Mouse (Mus musculus) kidney, postnatal 36 days (tissue): ENCODE data around the gene Pih1d1.
"Not testable (repeated sequence)": the region's sequence is repeated elsewhere in the genome, so short reads cannot be mapped to it uniquely, and the experiment has no call there.

Source experiments
- DNase-seq, 2 experiments: peaks; one replicate each; pipeline ENCODE4 v3.0.0; 2021 to 2022; ENCODE audit warnings: mixed read lengths in 2 of 2

Pih1d1 gene

DNA sequence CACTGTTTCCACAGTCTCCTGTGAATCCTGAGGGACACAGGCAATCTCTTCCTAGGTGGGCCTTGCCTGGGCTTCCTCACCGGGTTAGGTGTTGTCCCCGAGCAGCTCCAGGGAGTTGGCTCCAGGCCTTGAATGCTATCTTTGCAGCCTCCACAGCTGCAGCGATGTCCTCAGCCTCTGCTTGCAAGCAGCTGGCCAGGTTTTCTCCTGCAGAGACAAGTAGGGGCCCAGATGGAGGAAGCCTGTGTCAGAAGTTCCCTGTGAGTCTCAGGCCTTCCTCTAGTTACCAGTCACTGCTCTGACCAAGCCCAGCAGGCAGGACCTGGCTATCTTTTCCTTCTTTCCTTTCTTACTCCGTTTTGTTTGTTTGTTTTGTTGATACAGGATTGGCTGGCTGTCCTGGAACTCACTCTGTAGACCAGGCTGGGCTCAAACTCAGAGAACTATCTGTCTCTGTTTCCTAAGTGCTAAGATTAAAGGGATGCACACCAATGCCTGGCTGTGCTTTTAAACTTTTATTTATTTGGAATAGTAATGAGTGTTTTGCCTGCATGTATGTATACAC is 5.5 kb upstream of the Pih1d1 start:
- no peak for DNase-seq

DNA sequence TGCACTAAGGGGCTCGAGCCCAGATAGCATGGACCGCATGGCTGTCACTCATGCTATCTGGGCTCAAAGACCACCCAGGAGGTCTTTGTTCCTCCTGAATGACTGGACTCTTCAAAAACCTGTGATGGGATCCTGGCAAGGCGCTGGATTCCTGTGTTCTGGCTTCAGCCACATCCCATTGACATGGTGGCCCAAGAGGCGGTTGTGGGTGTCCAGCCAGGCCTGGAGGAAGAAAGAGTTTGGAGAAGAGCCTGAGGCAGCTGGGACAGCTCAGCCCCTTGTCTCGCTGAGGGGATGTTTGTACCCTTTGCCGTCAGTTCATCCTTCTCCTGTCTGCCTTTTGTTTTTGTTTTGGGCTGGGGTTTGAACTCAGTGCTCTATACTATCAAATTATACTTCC is 4.6 kb upstream of the Pih1d1 start:
- peak; percentile 50 to 56 for DNase-seq

DNA sequence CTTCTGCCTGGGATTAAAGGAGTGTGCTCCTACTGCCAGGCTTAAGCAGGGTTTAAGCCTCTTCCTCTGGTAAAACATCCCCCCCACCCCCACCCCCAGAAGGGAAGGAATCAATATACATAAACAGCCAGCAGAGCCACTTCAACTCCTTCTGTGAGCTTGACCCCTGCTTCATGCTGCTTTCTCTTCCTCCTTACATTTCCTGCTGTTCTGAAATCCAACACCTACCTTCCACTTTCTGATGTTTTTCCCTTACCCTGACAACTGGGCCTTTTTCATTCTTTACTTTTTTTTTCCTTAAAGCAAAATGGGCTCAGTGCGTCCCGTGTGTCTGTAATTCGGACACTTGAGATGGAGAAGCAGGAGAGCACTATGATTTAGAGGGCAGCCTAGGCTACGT is 3.8 kb upstream of the Pih1d1 start:
- DNase-seq, result no peak

DNA sequence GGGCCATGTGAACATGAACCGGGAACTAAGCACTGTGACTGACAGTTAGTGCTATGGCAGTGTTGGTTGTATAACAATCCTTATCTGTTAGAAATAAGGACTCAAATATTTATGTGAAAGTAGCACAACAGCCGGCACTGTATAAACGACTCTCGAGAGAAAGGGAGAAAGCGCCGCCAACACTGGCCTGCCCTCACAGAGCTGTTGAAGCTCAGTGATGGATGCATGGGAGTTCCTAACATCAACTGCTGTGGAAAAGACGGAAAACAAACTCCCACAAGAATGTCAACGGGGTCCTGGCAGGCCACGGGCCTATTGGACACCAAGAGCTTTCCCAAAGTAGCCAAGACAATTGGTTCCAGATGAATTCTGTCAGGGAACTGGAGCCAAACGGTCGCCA is 2.8 kb upstream of the Pih1d1 start:
- peak; percentile 47 to 55 for DNase-seq

DNA sequence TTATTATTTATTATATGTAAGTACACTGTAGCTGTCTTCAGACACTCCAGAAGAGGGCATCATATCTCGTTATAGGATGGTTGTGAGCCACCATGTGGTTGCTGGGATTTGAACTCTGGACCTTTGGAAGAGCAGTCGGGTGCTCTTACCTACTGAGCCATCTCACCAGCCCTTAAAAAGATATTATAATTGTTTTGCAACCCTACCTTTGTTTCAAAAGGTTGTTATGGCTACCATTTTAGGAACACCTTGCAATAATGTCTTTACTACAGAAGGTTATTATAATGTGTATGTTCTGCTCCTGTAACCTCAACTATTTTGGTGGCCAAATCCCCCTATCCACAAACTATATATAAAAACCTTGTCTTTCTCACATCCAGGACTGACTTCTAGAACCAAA is 1.1 kb upstream of the Pih1d1 start:
- not testable (repeated sequence) for DNase-seq

DNA sequence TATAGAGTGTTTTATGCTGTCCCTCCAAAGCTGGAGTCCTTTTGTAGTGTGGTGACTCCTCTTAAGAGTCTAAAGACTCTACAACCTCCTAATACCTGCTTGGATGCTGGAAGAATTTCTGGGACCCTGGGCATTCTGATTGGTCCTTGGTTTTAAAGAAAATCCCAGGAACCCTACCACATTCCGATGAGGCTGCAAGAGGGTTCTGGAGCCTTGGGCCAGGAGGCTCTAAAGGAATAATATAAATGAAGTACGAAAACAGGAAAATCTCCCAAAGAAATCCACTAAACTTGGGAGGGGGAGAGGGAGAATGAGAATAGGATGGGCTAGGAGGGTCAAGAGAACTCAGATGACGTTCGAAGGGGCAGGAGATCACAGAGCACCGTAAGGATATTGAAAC is 517 bp upstream of the Pih1d1 start:
- DNase-seq, result no peak

DNA sequence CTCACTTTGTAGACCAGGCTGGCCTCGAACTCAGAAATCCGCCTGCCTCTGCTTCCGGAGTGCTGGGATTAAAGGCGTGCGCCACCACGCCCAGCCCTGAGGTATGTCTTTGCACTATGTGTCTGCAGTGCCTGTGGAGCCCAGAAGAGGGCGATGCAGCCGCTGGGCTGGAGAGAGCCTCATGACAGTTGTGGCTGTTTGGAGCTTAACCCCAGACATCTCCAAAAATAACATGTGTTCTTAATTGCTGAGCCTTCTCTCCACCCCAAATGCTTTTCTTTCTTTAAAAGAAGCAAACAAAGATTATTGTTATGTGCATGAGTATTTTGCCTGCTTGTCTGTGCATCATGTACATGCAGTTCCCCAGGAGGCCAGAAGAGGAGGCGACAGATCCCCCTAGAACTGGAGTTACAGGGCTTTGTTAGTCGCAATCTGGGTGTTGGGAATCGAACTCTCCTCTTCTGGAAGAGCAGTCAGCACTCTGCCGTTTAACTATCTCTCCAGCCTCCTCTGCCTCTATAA is 951 bp downstream of the Pih1d1 start:
- peak; percentile 40 to 76 for DNase-seq

DNA sequence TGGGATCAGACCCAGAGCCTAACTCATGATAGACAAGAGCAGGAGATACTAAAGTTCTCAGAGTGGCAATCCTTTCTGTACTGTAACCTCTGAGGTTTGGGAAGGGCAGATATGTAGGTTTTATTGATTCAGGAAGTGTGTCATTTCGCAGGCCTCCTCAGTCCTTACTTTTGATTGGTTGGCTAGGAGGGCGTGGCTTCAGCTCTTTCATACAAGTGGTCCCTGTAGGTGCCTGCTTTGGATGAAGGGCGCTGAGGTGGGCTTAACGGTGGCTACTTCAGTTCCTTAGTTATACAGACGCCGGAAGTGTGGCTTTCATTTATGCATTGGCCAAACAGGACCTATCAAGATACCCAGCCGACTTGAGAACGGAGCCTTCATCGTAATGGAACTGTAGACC is 1.5 kb downstream of the Pih1d1 start:
- no peak for DNase-seq

DNA sequence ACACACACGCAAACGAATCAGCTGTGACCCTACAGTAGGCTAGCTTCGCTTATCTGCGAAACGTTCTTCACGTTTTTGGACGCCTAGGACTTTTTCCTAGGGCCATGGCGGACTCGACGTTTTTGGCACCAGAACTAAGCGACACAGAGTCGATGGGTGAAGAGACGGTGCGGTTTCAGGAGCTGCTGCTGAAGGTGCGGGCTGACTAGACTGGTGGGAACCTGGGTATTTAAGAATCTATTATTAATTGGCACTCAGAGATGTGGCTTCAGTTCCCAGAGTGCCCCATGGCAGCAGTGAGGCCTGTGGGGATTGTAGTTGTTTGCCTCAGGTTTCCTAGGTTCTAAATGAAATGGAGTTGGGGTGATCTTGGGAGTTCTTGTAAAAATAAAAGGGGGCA is 2.1 kb downstream of the Pih1d1 start:
- DNase-seq, result no peak

DNA sequence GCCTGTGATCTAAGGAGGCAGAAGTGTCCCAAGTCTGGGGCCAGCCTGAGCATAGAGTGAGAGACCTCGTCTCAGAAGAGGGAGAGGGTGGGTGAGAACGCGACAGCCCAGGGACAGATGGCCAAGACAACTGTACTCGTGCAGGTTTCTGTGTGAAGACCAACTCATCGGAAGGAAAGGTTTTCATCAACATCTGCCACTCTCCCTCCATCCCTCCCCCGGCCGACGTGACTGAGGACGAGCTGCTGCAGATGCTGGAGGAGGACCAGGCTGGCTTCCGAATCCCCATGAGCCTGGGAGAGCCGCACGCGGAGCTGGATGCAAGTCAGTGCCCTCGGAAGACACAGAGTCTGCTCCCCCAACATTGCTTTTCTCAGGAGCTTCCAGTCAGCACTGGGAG is 3.4 kb downstream of the Pih1d1 start:
- DNase-seq, result no peak

DNA sequence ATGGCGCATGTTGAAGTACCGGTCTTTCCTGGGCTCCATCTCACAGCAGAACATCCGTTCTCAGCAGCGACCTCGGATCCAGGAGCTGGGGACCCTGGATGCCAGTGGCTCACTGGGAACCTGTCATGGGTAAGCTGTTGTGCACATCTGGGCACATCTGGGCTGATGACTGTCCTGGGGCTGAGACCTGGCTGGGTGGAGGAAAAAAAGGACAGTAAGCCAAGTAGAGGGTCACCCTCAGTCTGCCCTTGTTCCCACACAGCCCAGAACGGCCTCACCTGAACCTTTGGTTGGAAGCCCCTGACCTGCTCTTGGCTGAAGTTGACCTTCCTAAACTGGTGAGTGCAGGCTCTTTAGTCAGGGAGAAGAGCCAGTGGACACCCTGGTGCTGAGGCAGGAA is 4.9 kb downstream of the Pih1d1 start:
- no peak for DNase-seq

DNA sequence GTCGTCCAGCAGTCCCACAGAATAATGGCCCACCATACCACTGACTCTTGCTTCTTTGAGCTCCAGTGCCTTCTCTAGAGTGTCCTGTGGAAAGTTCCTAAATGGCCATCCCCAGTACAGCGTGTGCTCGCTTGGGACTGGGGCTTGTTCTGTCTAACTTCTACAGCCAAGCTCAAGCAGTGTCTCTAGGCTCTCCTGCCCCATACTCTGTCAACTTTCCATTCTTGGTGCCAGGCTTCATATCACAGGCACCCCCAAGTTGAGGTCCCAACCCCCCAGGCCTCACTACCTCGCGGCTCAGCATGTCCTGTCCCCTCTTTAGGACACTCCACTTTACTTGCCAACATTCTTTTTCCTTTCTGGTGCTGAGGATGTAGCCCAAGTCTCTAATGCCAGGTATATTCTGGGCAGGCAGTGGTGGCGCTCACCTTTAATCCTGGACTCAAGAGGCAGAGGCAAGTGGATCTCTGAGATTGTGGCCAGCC is 6.3 kb downstream of the Pih1d1 start:
- no peak for DNase-seq

DNA sequence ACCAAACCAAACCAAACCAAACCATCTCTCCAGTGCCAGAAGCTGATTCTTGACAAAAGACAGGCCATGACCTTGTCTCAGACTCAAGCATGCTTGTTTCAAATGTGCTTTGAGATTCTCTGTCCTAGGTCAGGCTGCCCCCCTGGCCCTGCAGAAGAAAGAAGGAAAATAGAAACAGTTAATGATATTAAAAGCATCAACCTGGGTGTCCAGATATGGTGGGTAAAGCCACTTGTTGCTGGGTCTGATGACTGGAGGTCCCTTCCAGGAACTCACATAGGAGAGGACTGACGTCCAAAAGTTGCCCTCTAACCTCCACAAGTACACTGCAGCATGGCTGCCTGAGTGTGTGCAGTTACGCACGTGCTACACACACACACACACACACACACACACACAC is 6.8 kb downstream of the Pih1d1 start:
- no peak for DNase-seq

DNA sequence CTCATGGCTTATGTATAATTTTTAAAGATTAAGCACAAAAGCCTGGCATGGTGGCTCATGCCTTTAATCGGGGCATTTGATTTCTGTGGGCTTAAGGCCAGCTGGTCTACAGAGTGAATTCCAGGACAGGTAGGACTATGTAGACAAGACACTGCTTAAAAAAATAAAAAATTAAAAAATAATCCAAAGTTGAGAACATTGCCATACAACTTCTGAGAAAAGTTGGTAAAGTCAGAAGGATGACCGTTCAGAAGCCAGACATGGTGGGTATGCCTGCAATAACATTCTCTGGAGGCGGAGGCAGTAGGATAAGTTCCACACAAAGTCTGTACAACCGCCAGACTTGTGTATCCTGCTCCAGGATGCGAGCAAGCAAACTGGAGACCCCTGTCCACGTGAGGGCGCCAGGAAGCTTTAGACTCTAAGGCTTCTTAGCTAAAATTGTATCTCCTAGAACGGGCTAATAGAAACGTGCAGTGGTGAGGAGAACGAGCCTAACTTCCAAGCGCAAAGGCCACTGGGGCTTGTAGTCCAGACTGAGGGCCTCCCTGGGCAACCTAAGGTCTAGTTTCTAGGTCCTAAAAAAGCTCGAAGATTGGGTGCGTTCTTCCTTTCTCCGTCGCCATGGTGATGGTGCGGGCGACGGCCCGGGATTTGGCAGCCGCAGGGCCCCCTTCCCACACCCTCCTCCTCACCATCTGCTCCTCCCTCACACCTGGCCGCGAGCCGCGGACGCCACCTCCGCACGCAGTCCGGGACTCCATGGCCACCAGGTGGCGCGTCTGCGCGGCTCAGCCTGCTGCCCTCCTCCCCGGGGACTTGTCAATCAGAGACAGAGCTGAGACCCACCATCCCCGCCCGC is 7.7 kb downstream of the Pih1d1 start:
- DNase-seq, result peak; percentile 90 to 95

DNA sequence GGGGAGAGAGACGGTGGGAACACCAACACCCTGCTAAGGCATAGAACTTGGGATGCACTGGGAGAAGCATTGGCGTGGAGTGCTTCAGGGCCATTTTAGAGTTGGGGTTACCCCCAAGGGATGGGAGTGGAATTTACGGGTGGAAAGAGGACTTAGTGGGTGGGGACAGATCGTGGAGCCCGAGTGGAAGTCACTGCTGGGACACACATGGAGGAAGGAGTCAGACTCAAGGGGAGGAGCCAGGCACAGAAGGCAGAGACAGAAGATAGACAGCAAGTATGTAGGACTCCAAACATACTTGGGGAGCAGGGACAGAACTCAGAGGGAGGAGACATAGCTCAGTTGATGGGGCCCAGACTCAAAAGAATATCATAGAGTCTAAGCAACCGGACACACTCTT is 8.4 kb downstream of the Pih1d1 start:
- no peak for DNase-seq

DNA sequence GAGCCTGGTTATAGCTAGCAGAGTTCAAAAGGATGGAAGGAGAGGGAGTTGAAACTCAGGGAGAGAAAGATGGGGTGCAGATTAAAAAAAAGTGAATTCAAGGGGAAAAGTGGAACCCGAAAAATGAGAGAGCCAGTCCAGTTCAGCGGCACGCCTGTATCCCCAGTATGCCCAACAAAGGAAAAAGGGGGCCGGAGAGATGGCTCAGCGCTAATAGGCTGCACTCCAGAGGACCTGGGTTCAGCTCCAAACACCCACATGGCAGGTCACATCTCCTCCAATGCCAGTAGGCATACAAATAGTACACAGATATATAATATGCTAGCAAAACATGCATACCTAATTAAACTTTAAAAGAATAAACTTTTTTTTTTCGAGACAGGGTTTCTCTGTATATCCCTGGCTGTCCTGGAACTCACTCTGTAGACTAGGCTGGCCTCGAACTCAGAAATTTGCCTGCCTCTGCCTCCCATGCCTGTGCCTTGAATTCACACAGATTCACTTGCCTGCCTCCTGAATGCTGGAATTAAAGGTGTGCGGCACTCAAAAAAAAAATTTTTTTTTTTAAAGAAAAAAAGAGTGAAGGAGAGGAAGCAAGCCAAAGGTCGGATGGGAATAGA is 9.0 kb downstream of the Pih1d1 start:
- no peak for DNase-seq

DNA sequence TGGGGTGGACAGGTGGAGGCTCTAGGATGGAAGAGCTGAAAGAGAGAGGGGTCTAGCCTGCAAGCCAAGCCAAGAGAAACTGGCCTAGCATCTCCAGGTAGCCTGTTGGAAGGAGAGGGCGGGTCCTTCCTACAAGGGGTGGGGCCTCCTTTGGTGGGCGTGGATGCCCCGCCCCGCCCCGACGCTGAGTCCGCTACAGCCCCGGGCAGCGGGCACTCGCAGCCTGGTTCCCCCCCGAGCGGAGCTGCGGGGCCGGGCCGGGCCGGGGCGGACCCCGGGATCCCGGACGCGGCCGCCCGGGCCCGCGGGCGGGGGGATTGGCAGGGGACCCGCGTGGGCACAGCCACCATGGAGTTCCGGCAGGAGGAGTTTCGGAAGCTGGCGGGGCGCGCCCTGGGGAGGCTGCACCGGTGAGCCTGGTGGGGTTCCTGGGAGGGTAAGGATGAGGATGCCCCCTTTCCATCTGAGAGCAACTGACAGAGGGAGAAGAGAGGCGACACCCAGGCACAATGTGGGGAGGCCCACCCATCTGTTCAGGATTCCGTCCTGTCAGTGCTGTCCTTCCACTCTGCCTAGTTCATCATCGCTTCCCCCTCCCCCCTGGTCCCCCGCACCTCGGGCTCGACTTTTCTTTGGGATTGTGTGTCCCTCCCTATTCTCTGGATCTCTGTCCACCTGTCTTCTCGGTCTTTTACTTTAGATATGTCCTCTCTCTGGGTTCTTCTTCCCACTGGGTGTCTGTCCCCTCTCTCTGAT is 9.8 kb downstream of the Pih1d1 start, which contains the start of gene Slc17a7:
Gene Slc17a7 (plus strand): TSS at position 215 of the 756 bp plus-strand sequence.
- DNase-seq, result peak; percentile 34 to 71

DNA sequence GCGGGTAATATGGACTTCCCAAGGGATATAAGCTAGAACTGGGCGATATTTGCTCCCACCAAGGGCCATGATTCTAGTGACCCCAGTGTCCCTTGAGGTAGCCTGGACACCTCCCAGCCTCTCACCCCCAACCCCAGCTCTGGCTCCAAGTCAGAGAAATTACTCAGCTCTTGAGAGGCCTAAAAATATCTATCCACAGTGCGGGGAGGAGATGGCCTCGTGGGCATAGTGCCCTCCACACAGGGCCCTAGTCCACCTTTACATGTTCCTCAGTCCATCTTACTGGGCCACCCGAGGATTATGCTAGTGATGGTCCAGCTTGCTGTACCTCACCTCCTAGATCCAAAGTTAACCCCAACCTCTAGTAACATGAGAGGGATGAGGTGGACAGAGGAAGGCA is 10.7 kb downstream of the Pih1d1 start:
- no peak for DNase-seq

DNA sequence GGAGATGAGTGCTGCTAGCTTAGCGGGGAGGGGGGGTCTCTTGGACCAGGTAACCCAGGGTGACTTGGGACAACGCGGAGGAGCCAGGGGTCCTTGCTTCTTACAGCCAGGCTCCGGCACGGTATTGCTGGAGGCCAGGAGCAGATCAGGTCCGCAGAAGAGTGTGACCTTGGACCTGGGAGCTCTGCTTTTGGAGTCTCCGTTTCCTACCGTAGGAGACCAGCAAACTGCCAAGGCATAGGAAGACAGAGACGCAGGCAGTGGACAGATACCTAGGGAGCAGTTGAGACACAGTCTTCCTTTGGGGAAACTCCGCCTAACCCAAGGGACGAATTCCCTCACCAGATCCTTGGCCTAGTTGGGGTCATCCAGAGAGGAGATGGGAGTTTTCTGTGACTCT is 11.6 kb downstream of the Pih1d1 start:
- no peak for DNase-seq

DNA sequence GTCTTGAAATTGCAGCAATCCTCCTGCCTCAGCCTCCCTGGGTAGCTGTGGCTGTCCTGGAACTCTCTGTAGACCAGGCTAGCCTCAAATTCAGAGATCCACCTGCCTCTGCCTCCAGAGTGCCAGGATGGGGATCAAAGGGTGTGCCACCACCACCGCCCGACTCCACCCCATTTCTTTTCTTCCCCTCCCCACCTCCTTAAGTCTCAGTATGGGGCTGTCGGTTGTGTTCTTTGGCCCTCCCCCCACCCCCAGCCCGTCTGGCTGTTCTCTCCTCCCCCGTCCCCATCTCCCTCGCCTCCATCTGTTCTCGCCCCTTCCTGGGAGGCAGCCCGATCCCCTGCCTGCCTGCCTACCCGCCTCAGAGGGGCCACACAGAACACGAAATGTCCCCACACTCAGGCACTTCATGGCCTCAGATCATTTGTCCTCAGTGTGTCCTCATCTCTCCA is 12.9 kb downstream of the Pih1d1 start:
- DNase-seq, result no peak

DNA sequence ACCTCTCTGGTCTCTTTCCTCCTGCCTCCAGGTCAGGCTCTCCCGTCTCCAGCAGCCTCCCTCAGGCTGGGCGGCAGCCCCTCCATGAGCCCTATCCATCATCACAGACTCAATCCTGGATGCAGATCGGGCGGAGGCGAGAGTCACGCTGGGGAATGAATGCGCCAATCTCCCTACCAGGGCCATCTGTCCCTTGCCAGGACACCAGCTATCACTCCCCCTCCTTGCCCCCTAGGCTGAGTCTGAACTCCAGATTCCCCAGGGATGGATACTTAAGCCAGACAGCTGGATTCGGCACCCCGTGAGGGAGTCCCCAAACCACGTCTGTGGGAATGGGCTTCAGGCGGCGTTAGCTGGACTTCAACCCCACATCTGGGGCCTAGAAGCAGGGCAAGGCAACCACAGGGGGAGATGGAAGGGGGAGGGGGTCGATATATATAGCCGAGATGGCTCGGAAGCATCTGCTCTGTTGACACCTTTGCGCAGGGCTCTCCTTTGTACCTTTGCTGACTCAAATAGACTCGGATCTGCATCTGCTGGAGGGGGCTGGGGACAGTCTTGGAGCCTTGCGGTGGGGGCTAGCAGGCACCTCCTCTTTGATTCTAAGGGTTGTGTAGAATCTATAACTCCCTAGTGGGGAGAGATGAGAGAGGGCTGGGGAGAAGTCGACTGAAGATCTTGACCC is 13.8 kb downstream of the Pih1d1 start:
- DNase-seq, result no peak

DNA sequence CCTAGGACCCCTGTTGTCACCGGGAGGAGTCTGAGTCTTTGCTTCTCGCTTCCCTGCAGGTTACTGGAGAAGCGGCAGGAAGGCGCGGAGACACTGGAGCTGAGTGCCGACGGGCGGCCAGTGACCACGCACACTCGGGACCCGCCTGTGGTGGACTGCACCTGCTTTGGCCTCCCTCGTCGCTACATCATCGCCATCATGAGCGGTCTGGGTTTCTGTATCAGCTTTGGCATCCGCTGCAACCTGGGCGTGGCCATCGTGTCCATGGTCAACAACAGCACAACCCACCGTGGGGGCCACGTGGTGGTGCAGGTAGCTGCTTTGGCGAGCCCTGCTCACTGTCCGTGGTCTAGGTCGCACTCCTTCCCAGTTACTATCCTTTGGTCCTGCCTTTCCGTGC is 14.6 kb downstream of the Pih1d1 start:
- DNase-seq, result no peak
